Mouse (Mus musculus): ENCODE measurements around the gene Zc3h7a.

The Zc3h7a gene

GRCm38 (mm10) chr16:11143706-11144483, 32.3 kb downstream of the Zc3h7a start:
- peak; percentile 97 to 100 for DNase-seq (ENCODE audit: low spot score in 2 of 2)

GRCm38 (mm10) chr16:11134348-11135344, 41.5 kb downstream of the Zc3h7a start, which contains the start of gene Txndc11:
Txndc11 (minus strand) TSS chr16:11134650.
- DNase-seq (ENCODE audit: low spot score in 2 of 2) = peak; percentile 99 to 100

- DNase-seq (ENCODE audit: low spot score in 2 of 2) = peak in 1 of 2 experiments; percentile 12
Measured at GRCm38 (mm10) chr16:11133476-11134347, 42.5 kb downstream of the Zc3h7a start.

- no peak for DNase-seq (ENCODE audit: low spot score in 2 of 2)
Measured at GRCm38 (mm10) chr16:11132839-11133238, 43.4 kb downstream of the Zc3h7a start.

GRCm38 (mm10) chr16:11128301-11128700, 47.9 kb downstream of the Zc3h7a start:
- no peak for DNase-seq (ENCODE audit: low spot score in 2 of 2)

GRCm38 (mm10) chr16:11125371-11125770, 50.8 kb downstream of the Zc3h7a start:
- DNase-seq (ENCODE audit: low spot score in 2 of 2) = no peak

- no peak for DNase-seq (ENCODE audit: low spot score in 2 of 2)
Measured at GRCm38 (mm10) chr16:11124110-11124509, 52.1 kb downstream of the Zc3h7a start.

- no peak for DNase-seq (ENCODE audit: low spot score in 2 of 2)
Measured at GRCm38 (mm10) chr16:11122625-11123024, 53.6 kb downstream of the Zc3h7a start.

GRCm38 (mm10) chr16:11109198-11109740, 66.9 kb downstream of the Zc3h7a start:
- no peak for DNase-seq (ENCODE audit: low spot score in 2 of 2)

- no peak for DNase-seq (ENCODE audit: low spot score in 2 of 2)
Measured at GRCm38 (mm10) chr16:11104905-11105304, 71.3 kb downstream of the Zc3h7a start.

GRCm38 (mm10) chr16:11097301-11097700, 78.9 kb downstream of the Zc3h7a start:
- no peak for DNase-seq (ENCODE audit: low spot score in 2 of 2)

GRCm38 (mm10) chr16:11093717-11094386, 82.3 kb downstream of the Zc3h7a start:
- no peak for DNase-seq (ENCODE audit: low spot score in 2 of 2)

- DNase-seq (ENCODE audit: low spot score in 2 of 2) = no peak
Measured at GRCm38 (mm10) chr16:11092523-11092922, 83.7 kb downstream of the Zc3h7a start.

GRCm38 (mm10) chr16:11092061-11092460, 84.1 kb downstream of the Zc3h7a start:
- DNase-seq (ENCODE audit: low spot score in 2 of 2) = no peak

GRCm38 (mm10) chr16:11090836-11091570, 85.2 kb downstream of the Zc3h7a start:
- no peak for DNase-seq (ENCODE audit: low spot score in 2 of 2)

- DNase-seq (ENCODE audit: low spot score in 2 of 2) = no peak
Measured at GRCm38 (mm10) chr16:11086856-11087588, 89.2 kb downstream of the Zc3h7a start.

Measured in spleen, postnatal 10 days (tissue).